Mouse (Mus musculus) midbrain, embryonic 14.5 days (tissue): ENCODE data around the gene Guca1a. TPM values are rescaled to one million over a fixed set of nuclear protein-coding genes. Genes with fewer than 3 reads are reported as not detected.

ENCODE experiments used
- ATAC-seq: fragments of 200-750 bp; cut with Nextera tagmentation; 2 replicates; pipeline ENCODE4 v1.8.0; 2017; ENCODE audit warnings: moderate number of reproducible peaks, moderate library complexity; ENCODE audit not compliant: low FRiP score, low TSS enrichment
- DNase-seq: peaks from one replicate; pipeline ENCODE4 v3.0.0-alpha.2; 2015
- H3K27ac ChIP-seq: fragments of 300-500 bp; sonication (generic); replicated peaks from 2 replicates; pipeline ENCODE4 v1.5.1; 2014; ENCODE audit warnings: mild to moderate bottlenecking, low read depth, low read length, moderate library complexity
- H3K27me3 ChIP-seq: fragments of 300-500 bp; sonication (generic); 2 replicates; pipeline ENCODE4 v1.6.1; 2014; ENCODE audit warnings: low read length, control low read depth, mixed read lengths; ENCODE audit not compliant: control insufficient read depth, insufficient read depth
- H3K36me3 ChIP-seq: fragments of 300-500 bp; sonication (generic); 2 replicates; pipeline ENCODE4 v1.6.1; 2014; ENCODE audit warnings: low read length, control low read depth; ENCODE audit not compliant: control insufficient read depth, insufficient read depth
- H3K4me1 ChIP-seq: fragments of 300-500 bp; sonication (generic); 2 replicates; pipeline ENCODE4 v1.6.1; 2014; ENCODE audit warnings: mild to moderate bottlenecking, antibody characterized with exemption, low read length, control low read depth; ENCODE audit not compliant: control insufficient read depth, insufficient read depth
- H3K4me2 ChIP-seq: fragments of 300-500 bp; sonication (generic); 2 replicates; pipeline ENCODE4 v1.6.1; 2014; ENCODE audit warnings: mild to moderate bottlenecking, low read length, moderate library complexity
- H3K4me3 ChIP-seq: fragments of 300-500 bp; sonication (generic); replicated peaks from 2 replicates; pipeline ENCODE4 v1.5.1; 2014; ENCODE audit warnings: low read depth, low read length
- H3K9ac ChIP-seq: fragments of 300-500 bp; sonication (generic); replicated peaks from 2 replicates; pipeline ENCODE4 v1.6.1; 2014; ENCODE audit warnings: mild to moderate bottlenecking, low read length, moderate library complexity
- H3K9me3 ChIP-seq: fragments of 300-500 bp; sonication (generic); 2 replicates; pipeline ENCODE4 v1.6.1; 2016; ENCODE audit warnings: low read length, control low read depth, mixed read lengths; ENCODE audit not compliant: control insufficient read depth
- WGBS: fragments of 180-500 bp; shearing (Covaris S2); extraction: QIAGEN DNeasy Blood & Tissue Kit; methylation state at CpG from one replicate; pipeline ENCODE4 v1.1.7; 2014; 5-methylcytosine and 5-hydroxymethylcytosine counted together
- polyA plus RNA-seq: library from polyadenylated mRNA; unstranded; fragments of >200 nt; fragmentation: Nextera tagmentation; extraction: Ambion mirVana; gene quantifications from 2 replicates; pipeline ENCODE4 v1.2.1, GENCODE M21; 2014

Guca1a gene
- polyA plus RNA-seq, 1 experiment from 2014 or later = 0.50 TPM

- H3K9ac ChIP-seq = no peak overlapping the region
- no peak overlapping the region for H3K27ac ChIP-seq
- no peak overlapping the region for H3K4me2 ChIP-seq
- DNase-seq = peak; percentile 18
- peaks cover 94% of the 10 kb centered on the region for H3K36me3 ChIP-seq
- 86% methylated on average over 3 of the region's 3 CpGs for WGBS
- H3K9me3 ChIP-seq = peaks cover 29% of the 10 kb centered on the region
- H3K4me1 ChIP-seq = no peaks in the 10 kb centered on the region
- no peak for ATAC-seq
- H3K4me3 ChIP-seq = no peak overlapping the region
- no peaks in the 10 kb centered on the region for H3K27me3 ChIP-seq
These were observed 50.6 kb downstream of the Guca1a start for GRCm38 (mm10) chr17:47349721-47350319.

Other genes with a start within 250 kb of the Guca1a start
- 79.6 and 83.3 TPM in 2 replicates for gene Mrps10, start 31.7 kb downstream of the Guca1a start, polyA plus RNA-seq
- gene Guca1b, start 15.2 kb downstream of the Guca1a start, polyA plus RNA-seq = 0.30 and 0.69 TPM in 2 replicates
- 0.05 and 0.15 TPM in 2 replicates for gene AI661453, start 36.0 kb upstream of the Guca1a start, polyA plus RNA-seq
- 0.72 and 0.76 TPM in 2 replicates for gene 1700001C19Rik, start 36.8 kb upstream of the Guca1a start, polyA plus RNA-seq
- gene Taf8, start 101.7 kb upstream of the Guca1a start, polyA plus RNA-seq = 17.4 and 19.2 TPM in 2 replicates
- gene Ccnd3, start 104.5 kb upstream of the Guca1a start, polyA plus RNA-seq = 56.4 and 67.3 TPM in 2 replicates
- gene Bysl, start 210.9 kb upstream of the Guca1a start, polyA plus RNA-seq = 32.0 and 33.2 TPM in 2 replicates
- 48.1 and 49.5 TPM in 2 replicates for gene Med20, start 211.0 kb upstream of the Guca1a start, polyA plus RNA-seq
- gene Gm20517, start 211.0 kb upstream of the Guca1a start, polyA plus RNA-seq = 3.1 and 3.2 TPM in 2 replicates
- gene Usp49, start 230.1 kb upstream of the Guca1a start, polyA plus RNA-seq = 7.5 and 7.6 TPM in 2 replicates